Mouse (Mus musculus) hindbrain, embryonic 16.5 days (tissue): ENCODE measurements around the gene Gnaq. TPM values are rescaled to one million over a fixed set of nuclear protein-coding genes. Genes with fewer than 3 reads are reported as not detected.

ENCODE experiments used
- ATAC-seq: fragments of 200-750 bp; cut with Nextera tagmentation; 2 replicates; pipeline ENCODE4 v1.8.0; 2017; ENCODE audit warnings: moderate TSS enrichment, moderate library complexity
- H3K27ac ChIP-seq: fragments of 300-500 bp; sonication (generic); 2 replicates; pipeline ENCODE4 v1.5.1; 2014; ENCODE audit warnings: low read depth, mild to moderate bottlenecking, control low read depth, low read length, moderate library complexity
- H3K27me3 ChIP-seq: fragments of 300-500 bp; sonication (generic); replicated peaks from 2 replicates; pipeline ENCODE4 v1.6.1; 2014; ENCODE audit warnings: low read length; ENCODE audit not compliant: control insufficient read depth, insufficient read depth
- H3K36me3 ChIP-seq: fragments of 300-500 bp; sonication (generic); 2 replicates; pipeline ENCODE4 v1.6.1; 2014; ENCODE audit warnings: mild to moderate bottlenecking, low read length, moderate library complexity, mixed read lengths; ENCODE audit not compliant: control insufficient read depth, insufficient read depth
- H3K4me1 ChIP-seq: fragments of 300-500 bp; sonication (generic); 2 replicates; pipeline ENCODE4 v1.6.1; 2014; ENCODE audit warnings: low read depth, low read length; ENCODE audit not compliant: control insufficient read depth, insufficient read depth
- H3K4me2 ChIP-seq: fragments of 300-500 bp; sonication (generic); 2 replicates; pipeline ENCODE4 v1.6.1; 2014; ENCODE audit warnings: mild to moderate bottlenecking, low read length, control low read depth, moderate library complexity
- H3K4me3 ChIP-seq: fragments of 300-500 bp; sonication (generic); 2 replicates; pipeline ENCODE4 v1.5.1; 2014; ENCODE audit warnings: mild to moderate bottlenecking, low read length, control low read depth, moderate library complexity
- H3K9ac ChIP-seq: fragments of 300-500 bp; sonication (generic); 2 replicates; pipeline ENCODE4 v1.6.1; 2014; ENCODE audit warnings: low read depth, mild to moderate bottlenecking, control low read depth, low read length, moderate library complexity
- H3K9me3 ChIP-seq: fragments of 300-500 bp; sonication (generic); 2 replicates; pipeline ENCODE4 v1.6.1; 2014; ENCODE audit warnings: mild to moderate bottlenecking, low read length, moderate library complexity; ENCODE audit not compliant: control insufficient read depth
- WGBS: fragments of 180-500 bp; shearing (Covaris S2); extraction: QIAGEN DNeasy Blood & Tissue Kit; methylation state at CpG from one replicate; pipeline ENCODE4 v1.1.7; 2014; 5-methylcytosine and 5-hydroxymethylcytosine counted together
- polyA plus RNA-seq: library from polyadenylated mRNA; unstranded; fragments of >200 nt; fragmentation: Nextera tagmentation; extraction: Ambion mirVana; gene quantifications from 2 replicates; pipeline ENCODE4 v1.2.1, GENCODE M21; 2015

The Gnaq gene
- polyA plus RNA-seq, 1 experiment from 2014 or later = 104 TPM

DNA sequence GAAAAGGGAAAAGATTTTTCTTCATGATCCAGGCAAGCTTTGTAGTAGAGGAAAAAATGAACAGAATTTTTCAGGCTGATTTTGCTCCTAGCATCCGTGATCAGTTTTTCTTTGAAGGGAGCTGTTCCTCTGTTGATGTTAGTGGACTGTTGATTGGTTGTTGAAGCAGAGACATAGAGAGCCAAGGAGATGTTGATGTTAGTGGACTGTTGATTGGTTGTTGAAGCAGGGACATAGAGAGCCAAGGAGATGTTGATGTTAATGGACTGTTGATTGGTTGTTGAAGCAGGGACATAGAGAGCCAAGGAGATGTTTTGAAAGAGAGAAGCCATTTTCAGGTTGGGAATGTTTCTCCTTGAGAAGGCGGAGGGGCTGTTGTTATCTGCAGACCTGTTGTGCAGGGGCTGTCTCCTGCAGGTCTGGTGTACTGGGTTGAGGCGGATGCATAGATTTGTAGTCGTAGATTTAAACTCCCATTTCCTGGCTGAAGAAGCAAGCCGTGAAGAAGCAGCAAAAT, 5.5 kb downstream of the Gnaq start:
- Histone ChIP-seq H3K4me1 (peaks cover 68% of the 10 kb centered on the region), H3K4me2 (peak overlapping the region; percentile 37), H3K27ac (no peak overlapping the region), H3K9ac (0 out of 2 replicates have a peak overlapping the region, but pooled peaks have one; percentile 22), H3K9me3 (no peaks in the 10 kb centered on the region), H3K4me3 (no peak overlapping the region; the same call in 1 of the 2 replicates), H3K27me3 (no peaks in the 10 kb centered on the region), H3K36me3 (no peaks in the 10 kb centered on the region)
- no peak for ATAC-seq
- 68% methylated on average over 5 of the region's 5 CpGs for WGBS

DNA sequence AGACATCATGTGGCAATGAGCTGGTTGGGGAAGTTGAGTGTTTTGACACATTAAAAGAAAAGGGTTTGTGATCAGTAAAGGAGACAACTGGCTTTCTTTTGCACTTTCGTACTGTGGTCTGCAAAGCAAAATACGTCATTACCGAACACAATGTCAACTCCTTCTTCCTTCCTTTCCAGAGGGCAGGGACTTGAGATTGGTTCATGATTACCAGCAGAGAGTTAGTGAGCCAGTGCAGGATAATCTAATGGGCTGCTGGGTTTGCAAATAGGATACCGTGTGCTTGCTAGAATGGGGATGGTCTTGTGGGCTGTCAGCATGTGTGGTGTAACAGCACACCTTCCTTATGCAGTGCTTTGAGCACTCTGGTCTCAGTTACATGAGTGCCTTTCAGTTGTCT, 8.1 kb downstream of the Gnaq start:
- H3K36me3 ChIP-seq = no peaks in the 10 kb centered on the region
- H3K27me3 ChIP-seq = no peaks in the 10 kb centered on the region
- H3K4me1 ChIP-seq = peaks cover 60% of the 10 kb centered on the region
- WGBS = 50% methylated on average over 4 of the region's 4 CpGs
- H3K27ac ChIP-seq = no peak overlapping the region
- H3K9ac ChIP-seq = no peak overlapping the region
- peak; percentile 29; the same call in 1 of the 2 replicates for ATAC-seq
- 0 out of 2 replicates have a peak overlapping the region, but pooled peaks have one; percentile 3 for H3K4me2 ChIP-seq
- no peak overlapping the region for H3K4me3 ChIP-seq
- H3K9me3 ChIP-seq = no peaks in the 10 kb centered on the region

DNA sequence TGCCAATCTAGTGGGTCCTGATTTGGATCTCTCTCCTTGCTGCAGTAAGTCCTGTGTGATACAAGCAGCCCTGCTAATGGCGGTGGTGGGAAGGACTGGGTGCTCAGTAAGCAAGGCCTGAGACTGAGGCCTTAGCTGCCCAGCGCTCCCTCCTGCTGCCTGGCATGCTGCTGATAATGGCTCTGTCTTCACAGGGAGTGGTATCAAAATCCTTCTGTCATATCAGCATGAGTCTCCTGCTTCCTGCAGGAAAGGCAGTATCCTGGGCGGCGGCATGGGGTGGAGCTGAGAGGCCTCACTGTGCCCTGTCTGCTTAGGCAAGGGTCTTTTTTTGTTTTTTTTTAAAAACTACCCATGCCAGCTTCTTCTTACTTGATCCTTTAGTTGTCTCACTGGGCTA, 9.2 kb downstream of the Gnaq start:
- H3K4me1 ChIP-seq = peaks cover 53% of the 10 kb centered on the region
- no peak overlapping the region for H3K4me2 ChIP-seq
- H3K4me3 ChIP-seq = no peak overlapping the region
- no peaks in the 10 kb centered on the region for H3K36me3 ChIP-seq
- WGBS = 63% methylated on average over 4 of the region's 4 CpGs
- ATAC-seq = 0 out of 2 replicates have a peak, but pooled peaks have one; percentile 12
- no peaks in the 10 kb centered on the region for H3K9me3 ChIP-seq
- no peaks in the 10 kb centered on the region for H3K27me3 ChIP-seq
- no peak overlapping the region for H3K27ac ChIP-seq
- H3K9ac ChIP-seq = no peak overlapping the region

DNA sequence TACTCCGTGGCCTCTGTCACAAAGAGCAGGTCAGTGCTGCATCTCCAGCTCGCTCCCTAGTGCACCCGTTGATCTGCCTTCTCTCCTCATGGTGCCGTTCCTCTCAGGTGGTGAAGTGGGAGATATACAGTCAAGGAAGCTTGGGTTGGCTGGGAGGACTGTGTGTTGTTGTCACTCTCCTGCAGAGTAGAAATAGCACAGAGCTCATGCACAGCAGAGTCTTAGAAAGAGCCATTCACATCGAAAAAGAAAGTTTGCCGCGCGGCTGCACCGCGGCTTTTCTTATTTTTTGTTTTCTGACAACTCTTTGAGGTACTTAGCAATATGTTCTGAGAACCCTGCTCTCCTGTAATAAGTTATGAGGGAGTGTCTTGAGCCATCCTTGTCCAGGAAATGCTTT, 10.4 kb downstream of the Gnaq start:
- Histone ChIP-seq H3K36me3 (no peaks in the 10 kb centered on the region), H3K27me3 (no peaks in the 10 kb centered on the region), H3K9me3 (no peaks in the 10 kb centered on the region), H3K4me3 (no peak overlapping the region), H3K4me2 (no peak overlapping the region), H3K9ac (no peak overlapping the region), H3K4me1 (peaks cover 47% of the 10 kb centered on the region), H3K27ac (no peak overlapping the region)
- ATAC-seq = no peak
- WGBS = 86% methylated on average over 10 of the region's 10 CpGs

DNA sequence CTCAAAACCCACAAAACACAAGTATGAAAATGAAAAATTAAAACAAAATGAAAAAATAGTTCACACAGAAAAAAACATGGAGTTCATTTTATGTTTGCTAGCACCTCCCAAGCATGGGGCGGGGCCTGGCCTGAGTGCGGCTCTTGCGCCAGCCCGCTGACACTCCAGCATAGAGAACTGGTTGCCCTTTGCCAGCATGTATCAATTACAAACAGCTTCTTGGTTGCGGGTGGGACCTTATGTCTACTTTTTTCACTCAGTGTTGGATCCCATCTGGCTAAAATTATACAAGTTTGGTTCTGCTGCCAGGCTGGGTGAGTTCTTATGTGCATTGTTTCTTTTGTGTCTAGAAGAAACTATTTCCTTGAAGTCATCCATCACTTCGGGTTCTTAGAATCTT, 14.8 kb downstream of the Gnaq start:
- Histone ChIP-seq H3K4me3 (no peak overlapping the region), H3K9ac (no peak overlapping the region), H3K27ac (no peak overlapping the region), H3K36me3 (no peaks in the 10 kb centered on the region), H3K4me1 (peaks cover 4% of the 10 kb centered on the region), H3K27me3 (no peaks in the 10 kb centered on the region), H3K9me3 (no peaks in the 10 kb centered on the region), H3K4me2 (no peak overlapping the region)
- 84% methylated on average over 6 of the region's 6 CpGs for WGBS
- ATAC-seq = no peak

DNA sequence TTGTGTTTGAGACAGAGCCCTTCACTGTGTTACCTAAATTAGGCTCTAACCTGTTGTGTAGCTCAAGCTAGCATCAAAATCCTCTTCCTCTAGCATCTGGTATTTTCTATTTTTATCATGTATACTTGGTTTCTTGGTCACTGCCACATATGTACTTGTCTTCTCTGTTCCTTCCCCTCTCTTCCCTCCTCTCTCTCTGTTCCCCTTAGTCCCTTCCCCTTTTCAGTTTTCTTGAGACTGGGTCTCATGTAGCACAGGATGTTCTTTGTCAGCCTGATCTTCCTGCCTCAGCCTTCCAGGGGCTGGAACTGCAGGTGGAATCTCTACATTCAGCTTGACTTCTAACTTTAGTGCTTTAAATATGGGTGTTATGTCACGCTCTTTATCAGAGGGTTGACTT, 16.5 kb downstream of the Gnaq start:
- H3K27ac ChIP-seq = no peak overlapping the region
- no peaks in the 10 kb centered on the region for H3K36me3 ChIP-seq
- no peaks in the 10 kb centered on the region for H3K9me3 ChIP-seq
- peaks cover 2% of the 10 kb centered on the region for H3K4me1 ChIP-seq
- H3K27me3 ChIP-seq = no peaks in the 10 kb centered on the region
- no peak overlapping the region for H3K9ac ChIP-seq
- no peak overlapping the region for H3K4me2 ChIP-seq
- ATAC-seq = no peak
- WGBS = 87% methylated on average over 1 of the region's 1 CpGs
- H3K4me3 ChIP-seq = no peak overlapping the region

DNA sequence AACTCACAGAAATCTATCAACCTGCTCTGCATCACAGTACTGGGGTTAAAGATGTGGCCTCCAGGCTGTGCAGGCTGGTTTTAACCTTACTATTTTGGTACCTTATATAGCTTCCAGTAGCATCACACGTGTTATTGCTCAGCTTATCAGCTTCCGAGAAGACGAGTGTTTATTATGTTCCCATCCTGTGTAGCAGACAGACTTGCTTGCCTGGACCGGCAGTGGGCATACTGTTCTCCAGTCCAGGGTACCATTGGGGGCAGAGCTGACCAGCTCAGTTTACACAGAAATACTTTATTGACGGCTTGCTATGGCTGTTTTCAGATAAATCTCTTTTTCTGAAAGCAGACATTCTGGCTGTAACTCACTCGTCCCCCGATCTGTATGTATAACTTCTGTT, 17.7 kb downstream of the Gnaq start:
- no peak overlapping the region for H3K9ac ChIP-seq
- no peak overlapping the region for H3K4me2 ChIP-seq
- H3K9me3 ChIP-seq = no peaks in the 10 kb centered on the region
- ATAC-seq = no peak; the same call in 1 of the 2 replicates
- peaks cover 2% of the 10 kb centered on the region for H3K4me1 ChIP-seq
- H3K36me3 ChIP-seq = no peaks in the 10 kb centered on the region
- H3K27me3 ChIP-seq = no peaks in the 10 kb centered on the region
- H3K27ac ChIP-seq = no peak overlapping the region
- H3K4me3 ChIP-seq = no peak overlapping the region
- 77% methylated on average over 7 of the region's 7 CpGs for WGBS

DNA sequence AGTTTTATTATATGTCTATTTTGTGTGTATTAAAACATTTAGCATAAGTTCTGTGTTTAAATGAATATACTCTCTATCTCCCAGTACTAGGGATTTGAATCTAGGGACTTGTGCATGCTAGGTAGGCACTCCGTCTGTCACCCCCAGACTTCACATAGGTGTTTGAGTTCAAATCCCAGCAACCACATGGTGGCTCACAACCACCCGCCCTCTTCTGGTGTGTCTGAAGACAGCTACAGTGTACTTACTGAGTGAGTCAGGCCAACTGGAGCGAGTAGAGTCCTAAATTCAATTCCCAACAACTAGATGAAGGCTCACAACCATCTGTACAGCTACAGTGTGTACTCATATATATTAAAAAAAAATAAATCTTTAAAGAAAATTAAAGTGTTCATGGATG, 21.2 kb downstream of the Gnaq start:
- H3K36me3 ChIP-seq = no peaks in the 10 kb centered on the region
- ATAC-seq = no peak
- no peaks in the 10 kb centered on the region for H3K9me3 ChIP-seq
- 95% methylated on average over 3 of the region's 3 CpGs for WGBS
- no peaks in the 10 kb centered on the region for H3K27me3 ChIP-seq
- no peaks in the 10 kb centered on the region; the same call in 1 of the 2 replicates for H3K4me1 ChIP-seq
- H3K9ac ChIP-seq = no peak overlapping the region
- no peak overlapping the region for H3K4me3 ChIP-seq
- H3K4me2 ChIP-seq = no peak overlapping the region
- H3K27ac ChIP-seq = no peak overlapping the region

DNA sequence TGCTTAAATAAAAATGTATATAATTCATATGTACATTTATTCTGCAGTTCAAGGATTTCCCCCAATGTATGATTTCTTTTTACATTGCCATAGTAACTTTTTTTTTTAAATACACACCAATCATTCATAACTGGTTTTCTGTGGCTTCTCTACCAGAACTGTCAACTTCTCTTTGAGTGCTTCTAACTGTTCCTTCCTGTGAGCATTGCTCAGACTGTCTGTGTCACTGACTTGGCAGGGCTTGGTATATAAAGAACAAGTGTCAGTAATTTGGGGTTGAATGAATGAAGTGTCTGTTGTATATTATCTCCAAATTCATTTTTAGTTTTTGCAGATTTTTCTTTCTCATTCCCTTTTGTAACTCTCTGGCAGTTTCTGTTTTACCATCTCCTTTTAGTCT, 21.8 kb downstream of the Gnaq start:
- H3K4me2 ChIP-seq = no peak overlapping the region

DNA sequence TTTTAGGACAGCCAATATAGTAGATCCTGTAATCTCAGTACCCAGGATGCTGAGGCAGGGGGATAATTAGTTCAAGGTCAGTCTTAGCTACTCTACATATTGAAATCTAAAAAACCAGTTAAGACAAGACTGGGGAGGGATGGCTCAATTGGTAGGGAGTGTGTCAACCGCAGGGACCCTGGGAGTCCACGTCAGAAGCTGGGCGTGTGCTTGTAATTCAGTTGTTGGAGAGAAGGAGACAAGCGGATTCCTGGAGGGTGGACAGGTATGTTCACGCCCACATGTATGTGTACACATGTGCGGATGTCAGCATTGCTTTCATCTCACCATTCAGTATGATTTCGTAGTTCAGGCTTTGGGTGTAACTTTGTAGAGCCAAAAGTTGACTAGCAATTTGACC, 24.5 kb downstream of the Gnaq start:
- Histone ChIP-seq H3K27ac (no peak overlapping the region), H3K36me3 (no peaks in the 10 kb centered on the region), H3K9me3 (no peaks in the 10 kb centered on the region), H3K27me3 (no peaks in the 10 kb centered on the region), H3K4me1 (peaks cover 9% of the 10 kb centered on the region), H3K9ac (no peak overlapping the region), H3K4me3 (no peak overlapping the region), H3K4me2 (no peak overlapping the region)
- WGBS = 96% methylated on average over 7 of the region's 7 CpGs
- no peak for ATAC-seq

More for the DNA sequence above, 21.8 kb downstream of the Gnaq start:
- Histone ChIP-seq H3K4me1 (no peaks in the 10 kb centered on the region; the same call in 1 of the 2 replicates), H3K4me3 (no peak overlapping the region), H3K9ac (no peak overlapping the region), H3K27me3 (no peaks in the 10 kb centered on the region), H3K27ac (no peak overlapping the region), H3K36me3 (no peaks in the 10 kb centered on the region), H3K9me3 (no peaks in the 10 kb centered on the region)
- no peak for ATAC-seq
